Mouse (Mus musculus) kidney, embryonic 16.5 days (tissue): ENCODE data around the gene Scfd2. TPM values are rescaled to one million over a fixed set of nuclear protein-coding genes. Genes with fewer than 3 reads are reported as not detected.
A peak's percentile ranks its signal among the peaks of the same experiment; 100 is the strongest.

Source experiments
- ATAC-seq: fragments of 200-750 bp; cut with Nextera tagmentation; 2 replicates; pipeline ENCODE4 v1.8.0; 2017; ENCODE audit warnings: moderate TSS enrichment; ENCODE audit not compliant: low FRiP score, low TSS enrichment
- H3K27ac ChIP-seq: fragments of 300-500 bp; sonication (generic); 2 replicates; pipeline ENCODE4 v1.5.1; 2014; ENCODE audit warnings: low read length
- H3K27me3 ChIP-seq: fragments of 300-500 bp; sonication (generic); 2 replicates; pipeline ENCODE4 v1.6.1; 2014; ENCODE audit warnings: low read length, control low read depth, mixed read lengths; ENCODE audit not compliant: insufficient read depth
- H3K36me3 ChIP-seq: fragments of 300-500 bp; sonication (generic); 2 replicates; pipeline ENCODE4 v1.6.1; 2014; ENCODE audit warnings: low read length, control low read depth, mixed read lengths; ENCODE audit not compliant: insufficient read depth
- H3K4me1 ChIP-seq: fragments of 300-500 bp; sonication (generic); 2 replicates; pipeline ENCODE4 v1.6.1; 2014; ENCODE audit warnings: low read length, control low read depth, mixed read lengths; ENCODE audit not compliant: insufficient read depth
- H3K4me2 ChIP-seq: fragments of 300-500 bp; sonication (generic); replicated peaks from 2 replicates; pipeline ENCODE4 v1.6.1; 2014; ENCODE audit warnings: low read depth, low read length
- H3K4me3 ChIP-seq: fragments of 300-500 bp; sonication (generic); 2 replicates; pipeline ENCODE4 v1.5.1; 2014; ENCODE audit warnings: mild to moderate bottlenecking, low read length
- H3K9ac ChIP-seq: fragments of 300-500 bp; sonication (generic); replicated peaks from 2 replicates; pipeline ENCODE4 v1.6.1; 2014; ENCODE audit warnings: low read length
- H3K9me3 ChIP-seq: fragments of 300-500 bp; sonication (generic); 2 replicates; pipeline ENCODE4 v1.6.1; 2016; ENCODE audit warnings: low read length, control low read depth
- WGBS: fragments of 180-500 bp; shearing (Covaris S2); extraction: QIAGEN DNeasy Blood & Tissue Kit; methylation state at CpG from one replicate; pipeline ENCODE4 v1.1.7; 2014; 5-methylcytosine and 5-hydroxymethylcytosine counted together
- polyA plus RNA-seq: library from polyadenylated mRNA; unstranded; fragments of >200 nt; fragmentation: Nextera tagmentation; extraction: Ambion mirVana; gene quantifications from 2 replicates; pipeline ENCODE4 v1.2.1, GENCODE M21; 2015

The Scfd2 gene
- polyA plus RNA-seq, 1 experiment from 2014 or later: 17.9 TPM

DNA sequence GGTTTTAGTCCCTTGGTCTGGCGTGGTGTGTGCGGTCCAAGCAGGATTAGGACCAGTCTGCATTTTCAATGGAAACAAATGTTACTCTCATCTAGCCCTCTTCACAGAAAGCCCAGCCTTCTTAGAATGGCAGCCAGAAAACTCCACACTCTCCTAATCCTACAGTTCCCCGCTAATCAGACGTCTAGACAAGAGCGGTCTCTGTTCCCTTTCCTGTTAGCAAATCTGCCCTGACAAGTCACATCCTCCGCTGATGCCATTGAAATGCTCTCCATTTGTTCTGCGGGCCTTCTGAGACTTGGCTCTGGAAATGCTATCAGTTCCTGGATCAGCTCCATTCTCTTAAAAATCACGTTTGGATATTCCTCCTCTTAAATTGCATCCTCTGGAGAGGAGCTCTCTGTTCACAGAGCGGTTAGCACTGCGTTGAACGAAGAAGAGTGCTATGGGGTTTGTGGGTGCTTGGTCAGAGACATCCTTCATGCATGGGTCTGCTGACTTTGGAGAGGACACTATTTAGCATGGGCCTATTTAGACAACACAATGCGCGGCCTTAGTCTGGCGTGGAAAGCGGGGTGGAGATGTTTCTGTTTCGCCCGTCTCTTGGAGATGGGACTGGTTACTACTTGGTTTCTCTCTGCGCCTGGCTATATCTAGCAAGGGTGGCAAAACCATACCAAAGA is 358.3 kb downstream of the Scfd2 start:
- Histone ChIP-seq H3K4me3 (no peak overlapping the region), H3K27me3 (no peaks in the 10 kb centered on the region), H3K9ac (no peak overlapping the region), H3K9me3 (no peaks in the 10 kb centered on the region), H3K36me3 (no peaks in the 10 kb centered on the region), H3K4me1 (peaks cover 29% of the 10 kb centered on the region), H3K4me2 (no peak overlapping the region), H3K27ac (0 out of 2 replicates have a peak overlapping the region, but pooled peaks have one; percentile 3)
- WGBS: 77% methylated on average over 18 of the region's 18 CpGs
- 0 out of 2 replicates have a peak, but pooled peaks have one; percentile 4 for ATAC-seq

DNA sequence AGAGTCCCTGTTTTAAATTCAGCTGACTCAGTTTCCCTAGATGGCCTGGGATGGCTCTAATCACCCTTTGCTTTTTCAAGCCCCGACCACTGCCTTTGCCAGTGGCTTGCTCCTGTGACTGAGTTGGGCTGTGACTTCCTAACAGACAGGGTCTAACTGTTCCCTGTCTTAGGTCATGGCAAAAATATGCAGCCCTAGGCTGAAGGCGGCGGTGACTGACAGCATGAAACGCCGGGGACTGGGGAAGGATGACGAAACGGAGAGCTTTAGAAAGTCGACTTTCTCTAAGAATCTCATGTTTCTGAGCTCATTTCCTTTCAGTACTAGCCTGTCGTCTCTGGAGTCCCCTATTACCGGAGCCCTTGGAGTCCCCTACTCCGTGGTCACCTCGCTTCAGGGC is 359.4 kb downstream of the Scfd2 start:
- Histone ChIP-seq H3K9ac (0 out of 2 replicates have a peak overlapping the region, but pooled peaks have one; percentile 1), H3K4me1 (peaks cover 29% of the 10 kb centered on the region), H3K36me3 (no peaks in the 10 kb centered on the region), H3K27me3 (no peaks in the 10 kb centered on the region), H3K4me2 (no peak overlapping the region), H3K27ac (0 out of 2 replicates have a peak overlapping the region, but pooled peaks have one; percentile 1), H3K9me3 (no peaks in the 10 kb centered on the region), H3K4me3 (no peak overlapping the region)
- peak; percentile 63; the same call in 1 of the 2 replicates for ATAC-seq
- 44% methylated on average over 12 of the region's 12 CpGs for WGBS

DNA sequence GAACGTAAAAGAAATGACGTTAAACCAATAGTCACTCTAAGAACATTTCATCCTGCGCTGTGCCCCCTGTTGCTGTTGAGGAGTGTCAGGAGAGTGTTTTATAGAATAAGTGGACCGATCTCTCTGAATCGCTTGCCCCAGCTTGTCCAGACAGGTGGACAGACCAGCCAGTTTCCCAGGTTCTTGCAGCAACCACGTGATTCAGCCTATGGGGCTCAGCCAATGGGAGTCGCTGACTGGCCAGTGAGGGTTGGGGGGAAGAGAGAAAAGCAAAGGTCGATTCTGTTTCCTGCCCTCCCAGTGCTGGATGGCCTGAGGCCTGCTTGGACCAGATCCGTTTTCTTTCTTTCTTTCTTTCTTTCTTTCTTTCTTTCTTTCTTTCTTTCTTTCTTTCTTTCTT is 359.8 kb downstream of the Scfd2 start:
- Histone ChIP-seq H3K9ac (no peak overlapping the region), H3K27ac (no peak overlapping the region), H3K27me3 (no peaks in the 10 kb centered on the region), H3K4me3 (no peak overlapping the region), H3K36me3 (no peaks in the 10 kb centered on the region), H3K4me1 (peaks cover 29% of the 10 kb centered on the region), H3K9me3 (no peaks in the 10 kb centered on the region), H3K4me2 (no peak overlapping the region)
- WGBS: 62% methylated on average over 9 of the region's 9 CpGs
- no peak for ATAC-seq

DNA sequence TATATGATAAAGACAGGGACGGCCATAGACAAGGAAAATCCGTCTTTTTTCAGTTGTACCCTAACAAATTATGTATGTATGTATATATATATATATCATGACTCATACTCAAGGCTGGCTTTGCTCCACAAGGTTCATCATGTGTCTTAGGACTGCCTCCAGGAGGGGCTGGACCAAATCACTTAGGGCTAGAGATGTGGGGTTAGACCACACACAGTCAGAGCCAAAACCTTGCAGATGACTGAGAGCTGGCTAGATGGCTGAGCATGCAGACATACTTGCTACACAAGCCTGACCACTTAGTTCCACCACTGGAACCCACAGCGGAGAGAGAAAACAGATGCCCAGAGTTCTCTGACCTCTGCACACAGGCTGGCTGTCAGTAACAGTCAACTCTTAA is 363.5 kb downstream of the Scfd2 start:
- Histone ChIP-seq H3K4me2 (no peak overlapping the region), H3K9ac (no peak overlapping the region), H3K27ac (no peak overlapping the region), H3K4me1 (peaks cover 20% of the 10 kb centered on the region), H3K9me3 (no peaks in the 10 kb centered on the region), H3K36me3 (no peaks in the 10 kb centered on the region), H3K4me3 (no peak overlapping the region), H3K27me3 (no peaks in the 10 kb centered on the region)
- ATAC-seq: peak; percentile 19; the same call in 1 of the 2 replicates
- 80% methylated on average over 3 of the region's 3 CpGs for WGBS

DNA sequence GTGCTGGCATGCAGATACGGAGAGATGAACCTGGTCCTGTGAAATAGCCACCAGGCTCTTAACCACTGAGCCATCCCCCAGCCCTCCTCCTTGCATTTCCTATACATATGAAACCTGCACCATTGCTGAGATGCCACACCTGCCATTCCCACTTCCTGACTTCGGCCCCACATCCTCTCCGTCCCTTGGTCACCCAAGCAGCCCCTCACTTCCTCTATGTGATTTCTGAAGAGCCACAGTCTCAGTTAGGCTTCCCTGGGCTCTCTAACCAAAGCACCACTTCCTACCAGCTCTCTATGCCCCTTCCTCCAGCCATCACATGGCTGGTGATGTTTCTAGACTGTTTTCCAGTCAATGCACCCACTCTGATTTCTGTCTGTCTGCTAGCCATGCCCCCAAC is 364.9 kb downstream of the Scfd2 start:
- Histone ChIP-seq H3K4me1 (peaks cover 23% of the 10 kb centered on the region), H3K9me3 (no peaks in the 10 kb centered on the region), H3K27me3 (no peaks in the 10 kb centered on the region), H3K27ac (no peak overlapping the region), H3K36me3 (no peaks in the 10 kb centered on the region), H3K4me3 (no peak overlapping the region), H3K4me2 (no peak overlapping the region), H3K9ac (no peak overlapping the region)
- ATAC-seq: no peak
- WGBS: 80% methylated on average over 3 of the region's 3 CpGs

DNA sequence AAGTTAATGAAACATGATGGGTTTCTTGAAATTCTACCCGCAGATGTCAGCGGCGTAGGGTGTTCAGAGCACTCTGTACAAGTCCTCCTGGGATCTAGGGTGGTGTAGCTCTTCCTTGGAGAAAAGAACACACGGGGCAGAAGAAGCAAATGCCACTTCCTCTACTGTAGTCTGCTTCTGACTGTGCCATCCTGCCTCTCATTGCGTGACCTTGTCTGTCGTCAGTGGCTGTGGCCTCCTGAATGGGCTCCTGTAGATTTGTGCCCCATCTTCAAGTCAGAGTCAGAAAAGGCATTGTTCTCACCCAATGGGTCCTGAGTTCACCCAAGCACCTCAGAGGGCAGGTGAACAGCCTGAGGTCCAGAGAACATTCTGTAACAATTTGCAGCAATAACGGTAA is 367.0 kb downstream of the Scfd2 start:
- H3K4me3 ChIP-seq: no peak overlapping the region
- H3K36me3 ChIP-seq: no peaks in the 10 kb centered on the region
- 72% methylated on average over 7 of the region's 7 CpGs for WGBS
- H3K4me1 ChIP-seq: peaks cover 43% of the 10 kb centered on the region
- no peak overlapping the region for H3K4me2 ChIP-seq
- no peak for ATAC-seq
- no peaks in the 10 kb centered on the region for H3K27me3 ChIP-seq
- H3K9ac ChIP-seq: no peak overlapping the region
- H3K27ac ChIP-seq: no peak overlapping the region
- no peaks in the 10 kb centered on the region for H3K9me3 ChIP-seq

DNA sequence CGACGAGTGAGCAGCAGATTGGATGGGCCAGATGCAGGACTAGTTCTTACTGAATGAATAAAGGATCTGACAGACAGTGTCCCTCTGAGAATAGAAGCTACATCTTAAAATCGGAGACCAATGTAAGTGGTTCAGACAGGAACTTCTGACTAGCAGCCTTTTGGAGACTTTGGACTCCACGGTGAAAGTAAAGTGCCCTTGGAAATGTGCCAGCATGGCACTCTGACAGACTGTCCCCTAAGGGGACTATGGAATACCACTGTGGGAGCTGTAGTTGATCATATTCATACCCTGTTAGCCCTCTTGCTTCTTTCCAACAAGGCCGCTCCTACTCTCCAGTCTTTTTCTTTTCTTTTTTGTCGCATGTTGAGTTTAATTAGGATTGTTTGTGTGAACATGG is 368.4 kb downstream of the Scfd2 start:
- H3K4me2 ChIP-seq: no peak overlapping the region
- H3K4me1 ChIP-seq: peaks cover 47% of the 10 kb centered on the region
- H3K36me3 ChIP-seq: no peaks in the 10 kb centered on the region
- no peaks in the 10 kb centered on the region for H3K9me3 ChIP-seq
- H3K27ac ChIP-seq: no peak overlapping the region
- H3K4me3 ChIP-seq: no peak overlapping the region
- ATAC-seq: no peak
- WGBS: 85% methylated on average over 6 of the region's 6 CpGs
- no peaks in the 10 kb centered on the region for H3K27me3 ChIP-seq
- H3K9ac ChIP-seq: no peak overlapping the region

DNA sequence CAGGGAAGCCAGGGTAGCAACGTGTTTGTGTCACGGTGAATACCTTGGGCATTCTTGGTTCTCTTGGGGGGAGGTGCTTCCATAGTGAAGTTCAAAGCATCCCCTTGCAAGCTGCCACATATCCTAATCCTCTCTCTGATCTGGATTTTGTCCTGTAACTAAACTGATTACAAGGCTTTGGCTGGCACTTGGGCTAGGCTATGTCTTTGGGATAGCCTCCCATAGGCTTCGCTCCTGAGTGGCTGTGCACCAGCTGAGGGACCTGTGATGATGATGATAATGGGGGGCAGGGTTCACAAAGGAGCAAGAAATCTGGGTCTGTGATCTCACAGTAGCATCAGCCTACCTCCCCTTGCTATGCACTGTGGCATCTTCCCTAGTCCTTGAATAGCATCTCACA is 369.5 kb downstream of the Scfd2 start:
- Histone ChIP-seq H3K36me3 (no peaks in the 10 kb centered on the region), H3K27ac (peak overlapping the region; percentile 93), H3K9me3 (no peaks in the 10 kb centered on the region), H3K4me2 (peak overlapping the region; percentile 37), H3K4me3 (peak overlapping the region; percentile 8), H3K4me1 (peaks cover 47% of the 10 kb centered on the region), H3K9ac (no peak overlapping the region), H3K27me3 (no peaks in the 10 kb centered on the region)
- no peak for ATAC-seq
- WGBS: 46% methylated on average over 3 of the region's 3 CpGs

DNA sequence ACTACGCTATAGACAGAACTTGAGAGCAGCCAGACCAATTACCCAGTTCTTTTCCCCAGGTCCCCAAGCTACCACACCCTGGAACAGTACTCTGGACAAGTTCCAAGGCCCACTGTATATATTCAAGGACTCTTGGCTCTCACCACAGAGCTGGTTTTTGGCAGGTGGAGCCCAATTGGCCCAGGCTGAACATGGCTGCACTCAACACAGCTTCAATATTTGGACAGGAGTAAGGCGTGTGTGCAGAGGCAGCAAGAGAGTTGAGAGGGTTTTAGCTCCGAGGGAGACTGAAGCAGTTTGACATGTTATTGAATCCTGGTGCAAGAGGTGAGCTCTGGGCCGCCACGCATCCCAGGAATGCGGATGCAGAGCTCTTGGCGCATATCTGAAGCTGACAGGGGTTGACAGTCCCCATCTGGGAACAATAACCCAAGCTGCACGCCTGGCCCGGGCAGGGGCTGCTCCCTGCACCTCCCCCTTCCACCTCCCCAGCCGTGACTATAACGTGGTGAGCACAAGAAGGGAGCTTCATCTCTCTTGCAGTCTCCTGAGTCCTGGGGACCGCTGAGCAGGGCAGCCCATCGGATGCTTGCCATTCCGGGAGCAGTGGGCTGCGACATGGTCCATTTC is 370.1 kb downstream of the Scfd2 start:
- no peaks in the 10 kb centered on the region for H3K27me3 ChIP-seq
- 9% methylated on average over 15 of the region's 15 CpGs for whole genome bisulfite sequencing
- H3K4me2 ChIP-seq: peak overlapping the region; percentile 37
- ATAC-seq: peak; percentile 95
- H3K4me3 ChIP-seq: peak overlapping the region; percentile 8
- H3K4me1 ChIP-seq: peaks cover 49% of the 10 kb centered on the region
- H3K27ac ChIP-seq: peak overlapping the region; percentile 93
- no peaks in the 10 kb centered on the region for H3K9me3 ChIP-seq
- H3K9ac ChIP-seq: 0 out of 2 replicates have a peak overlapping the region, but pooled peaks have one; percentile 19
- H3K36me3 ChIP-seq: no peaks in the 10 kb centered on the region

DNA sequence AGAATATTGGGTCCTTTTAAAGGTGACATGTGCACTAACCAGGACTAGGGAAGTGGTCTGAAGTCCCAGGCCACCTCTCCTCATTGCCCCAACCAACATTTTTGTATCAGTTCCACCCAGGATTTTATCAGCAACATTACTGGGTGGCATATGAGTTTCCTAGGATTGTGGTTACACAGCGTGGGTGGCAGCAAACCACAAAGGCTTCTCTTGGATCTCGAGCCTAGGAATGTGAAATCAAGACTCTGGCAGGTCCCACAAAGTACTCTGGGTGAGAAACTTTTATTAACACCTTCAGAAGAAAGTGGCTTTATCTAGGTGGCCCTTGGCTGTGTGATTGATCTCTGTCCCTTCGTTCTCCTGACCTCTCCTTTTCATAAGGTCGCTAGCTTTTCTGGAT is 371.2 kb downstream of the Scfd2 start:
- 39% methylated on average over 4 of the region's 4 CpGs for WGBS
- ATAC-seq: no peak
- H3K4me1 ChIP-seq: peaks cover 57% of the 10 kb centered on the region
- no peak overlapping the region for H3K9ac ChIP-seq
- H3K4me3 ChIP-seq: no peak overlapping the region
- no peak overlapping the region for H3K4me2 ChIP-seq
- peak overlapping the region; percentile 93 for H3K27ac ChIP-seq
- no peaks in the 10 kb centered on the region for H3K36me3 ChIP-seq
- H3K27me3 ChIP-seq: no peaks in the 10 kb centered on the region
- H3K9me3 ChIP-seq: no peaks in the 10 kb centered on the region
